Mouse (Mus musculus) large intestine, adult 2 months (tissue): ENCODE measurements around the gene Lrp4. TPM values are rescaled to one million over a fixed set of nuclear protein-coding genes. Genes with fewer than 3 reads are reported as not detected.

Source experiments
- DNase-seq: peaks from one replicate; pipeline ENCODE4 v3.0.0-alpha.2; 2012; ENCODE audit warnings: low read depth, low spot score
- WGBS: fragments of 180-500 bp; shearing (Covaris S2); methylation state at CpG from one replicate; pipeline ENCODE4 v1.1.7; 2018; 5-methylcytosine and 5-hydroxymethylcytosine counted together
- polyA plus RNA-seq: library from polyadenylated mRNA; depleted of rRNA; stranded (reverse); fragments of >200 nt; gene quantifications from 2 replicates; pipeline ENCODE4 v1.2.3, GENCODE M21; 2012

The Lrp4 gene
- polyA plus RNA-seq, 1 experiment, result 7.4 TPM

GRCm38 (mm10) chr2:91450316-91450715, 7.0 kb upstream of the Lrp4 start:
- 16% methylated on average over 9 of the region's 9 CpGs for WGBS
- DNase-seq, result no peak

- DNase-seq, result no peak
- WGBS, result 16% methylated on average over 8 of the region's 8 CpGs
Observed at GRCm38 (mm10) chr2:91452658-91453057, 4.7 kb upstream of the Lrp4 start.

GRCm38 (mm10) chr2:91453231-91454075, 3.9 kb upstream of the Lrp4 start:
- no peak for DNase-seq
- 34% methylated on average over 9 of the region's 9 CpGs for whole genome bisulfite sequencing

GRCm38 (mm10) chr2:91454434-91454833, 2.9 kb upstream of the Lrp4 start:
- DNase-seq, result no peak
- 86% methylated on average over 3 of the region's 3 CpGs for WGBS

GRCm38 (mm10) chr2:91455826-91456225, 1.5 kb upstream of the Lrp4 start:
- no peak for DNase-seq
- 4% methylated on average over 4 of the region's 4 CpGs for WGBS

- DNase-seq, result no peak
- 50% methylated on average over 9 of the region's 9 CpGs for WGBS
Observed at GRCm38 (mm10) chr2:91456491-91457100, 715 bp upstream of the Lrp4 start.

- no peak for DNase-seq
- under 1% methylated on average over 45 of the region's 45 CpGs for WGBS
Observed at GRCm38 (mm10) chr2:91457656-91458251, 443 bp downstream of the Lrp4 start.

GRCm38 (mm10) chr2:91458252-91458672, 951 bp downstream of the Lrp4 start:
- no peak for DNase-seq
- under 1% methylated on average over 21 of the region's 21 CpGs for WGBS

- WGBS, result under 1% methylated on average over 32 of the region's 32 CpGs
- DNase-seq, result no peak
Observed at GRCm38 (mm10) chr2:91458673-91459391, 1.5 kb downstream of the Lrp4 start.

GRCm38 (mm10) chr2:91460076-91460475, 2.8 kb downstream of the Lrp4 start:
- 87% methylated on average over 6 of the region's 6 CpGs for WGBS
- no peak for DNase-seq

GRCm38 (mm10) chr2:91460771-91461170, 3.5 kb downstream of the Lrp4 start:
- no peak for DNase-seq
- WGBS, result 63% methylated on average over 7 of the region's 7 CpGs

- DNase-seq, result no peak
- 42% methylated on average over 3 of the region's 3 CpGs for WGBS
Observed at GRCm38 (mm10) chr2:91461341-91461740, 4.0 kb downstream of the Lrp4 start.

- whole genome bisulfite sequencing, result 31% methylated on average over 2 of the region's 2 CpGs
- DNase-seq, result no peak
Observed at GRCm38 (mm10) chr2:91462196-91462595, 4.9 kb downstream of the Lrp4 start.

GRCm38 (mm10) chr2:91462681-91463080, 5.4 kb downstream of the Lrp4 start:
- WGBS, result 43% methylated on average over 12 of the region's 12 CpGs
- no peak for DNase-seq

- WGBS, result 42% methylated on average over 3 of the region's 3 CpGs
- no peak for DNase-seq
Observed at GRCm38 (mm10) chr2:91465934-91466333, 8.6 kb downstream of the Lrp4 start.

- 83% methylated on average over 8 of the region's 8 CpGs for WGBS
- DNase-seq, result no peak
Observed at GRCm38 (mm10) chr2:91467613-91468012, 10.3 kb downstream of the Lrp4 start.

- 69% methylated on average over 7 of the region's 7 CpGs for WGBS
- no peak for DNase-seq
Observed at GRCm38 (mm10) chr2:91470055-91470647, 12.8 kb downstream of the Lrp4 start.

GRCm38 (mm10) chr2:91474358-91474757, 17.0 kb downstream of the Lrp4 start:
- WGBS, result 25% methylated on average over 12 of the region's 12 CpGs
- no peak for DNase-seq

GRCm38 (mm10) chr2:91475791-91476190, 18.5 kb downstream of the Lrp4 start:
- WGBS, result 67% methylated on average over 7 of the region's 7 CpGs
- DNase-seq, result no peak

GRCm38 (mm10) chr2:91476251-91476661, 18.9 kb downstream of the Lrp4 start:
- 45% methylated on average over 17 of the region's 17 CpGs for WGBS
- no peak for DNase-seq
